Mouse (Mus musculus): Measurements from ENCODE around the gene Lig3.

DNA sequence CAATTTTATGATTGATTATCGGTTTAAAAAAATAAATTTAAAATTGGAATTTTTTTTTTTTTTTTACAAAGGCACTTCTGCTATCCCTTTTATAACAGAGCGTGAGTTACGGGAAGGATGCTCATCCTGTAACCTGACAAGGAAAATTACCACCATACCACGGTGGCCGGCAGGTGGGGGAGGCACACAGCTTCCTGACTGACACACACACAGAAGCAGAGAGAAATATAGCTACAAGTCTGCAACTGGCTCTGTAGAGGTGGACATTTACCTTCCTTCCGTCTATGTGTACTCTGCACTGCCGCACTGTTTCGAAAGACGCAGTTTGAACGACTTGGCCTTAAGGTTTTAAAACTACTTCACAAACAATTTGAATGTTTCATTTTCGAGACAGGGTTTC is 71.2 kb downstream of the Lig3 start:
- TF ChIP-seq POLR2A (IDR thresholded peaks at IDR 0.05; ENCODE audit: low read depth, low read length) = no peak
- TF ChIP-seq CTCF (IDR thresholded peaks at IDR 0.05; ENCODE audit: extremely low read depth, insufficient read length, insufficient replicate concordance, low read depth, low read length) = no peak
